Mouse (Mus musculus) gastrocnemius, adult 2 months (tissue): Measurements from ENCODE around the gene Eea1. TPM values are rescaled to one million over a fixed set of nuclear protein-coding genes. Genes with fewer than 3 reads are reported as not detected.

Experiments
- DNase-seq: peaks from one replicate; pipeline ENCODE4 v3.0.0; 2022
- H3K27ac ChIP-seq: fragments of 200-600 bp; 2 replicates; pipeline ENCODE4 v1.8.1; 2022; ENCODE audit warnings: mild to moderate bottlenecking
- H3K4me3 ChIP-seq: fragments of 200-600 bp; 2 replicates; pipeline ENCODE4 v1.8.1; 2022; ENCODE audit warnings: mild to moderate bottlenecking, moderate library complexity
- CTCF ChIP-seq: fragments of 200-600 bp; IDR thresholded peaks from 2 replicates; pipeline ENCODE4 v1.8.1; 2022; ENCODE audit warnings: antibody characterized with exemption, mild to moderate bottlenecking, moderate library complexity
- intact Hi-C: fragments of 180-260 bp; cut with DNase I; formaldehyde crosslinking; loops from one replicate; pipeline ENCODE4 v1.15.1; 2025
- total RNA-seq, 2 experiments: library from RNA; stranded (reverse); gene quantifications; 2 replicates each; pipeline ENCODE4 v1.2.3; 2021

The Eea1 gene
- total RNA-seq, 2 experiments from 2014 or later: 24.4 to 27.4 TPM

DNA sequence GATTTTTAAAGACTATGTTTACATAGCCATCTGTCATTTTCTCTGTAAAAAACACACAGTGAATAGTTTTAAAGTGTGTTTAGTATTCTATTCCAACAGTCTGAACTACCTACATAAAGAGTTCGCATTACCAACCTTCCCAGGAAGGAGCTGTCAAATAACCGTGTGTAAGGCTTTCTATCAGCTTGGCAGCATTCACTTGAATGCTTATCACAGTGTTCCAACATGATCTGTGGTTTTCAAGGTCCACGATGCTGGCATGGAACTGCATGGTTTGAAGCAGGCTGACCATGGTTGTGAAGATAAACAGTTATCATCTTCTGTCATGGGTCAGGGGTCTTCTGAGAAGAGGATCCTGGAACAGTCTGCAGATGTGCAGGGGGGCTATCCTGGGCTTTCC lies 141.8 kb downstream of the Eea1 start:
- H3K4me3 ChIP-seq: no peak overlapping the region
- no peak for DNase-seq
- no peak overlapping the region for H3K27ac ChIP-seq
- intact Hi-C loops: no loop called here
- no peak for TF ChIP-seq CTCF

DNA sequence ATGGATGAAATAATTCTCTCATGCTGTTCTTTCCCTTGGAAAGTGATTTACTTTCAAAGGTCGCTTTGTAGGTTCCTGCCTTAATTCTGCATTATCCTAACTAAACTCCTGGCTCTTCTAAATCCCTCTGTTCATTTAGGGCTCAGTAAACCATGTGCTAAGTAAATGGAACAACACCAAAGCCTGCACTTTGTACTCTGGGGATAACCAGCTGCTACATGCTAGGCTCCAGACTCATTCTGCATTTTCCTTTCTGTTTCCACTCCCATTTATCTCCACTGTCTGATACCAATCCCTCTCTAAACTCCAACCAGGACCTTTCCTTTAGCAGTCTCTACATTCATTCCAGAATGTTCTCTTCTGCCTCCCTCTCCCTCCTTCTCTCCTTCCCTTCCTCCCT lies 149.3 kb downstream of the Eea1 start:
- TF ChIP-seq CTCF: no peak
- Histone ChIP-seq H3K27ac (no peak overlapping the region), H3K4me3 (no peak overlapping the region)
- intact Hi-C loops: no loop called here
- no peak for DNase-seq

DNA sequence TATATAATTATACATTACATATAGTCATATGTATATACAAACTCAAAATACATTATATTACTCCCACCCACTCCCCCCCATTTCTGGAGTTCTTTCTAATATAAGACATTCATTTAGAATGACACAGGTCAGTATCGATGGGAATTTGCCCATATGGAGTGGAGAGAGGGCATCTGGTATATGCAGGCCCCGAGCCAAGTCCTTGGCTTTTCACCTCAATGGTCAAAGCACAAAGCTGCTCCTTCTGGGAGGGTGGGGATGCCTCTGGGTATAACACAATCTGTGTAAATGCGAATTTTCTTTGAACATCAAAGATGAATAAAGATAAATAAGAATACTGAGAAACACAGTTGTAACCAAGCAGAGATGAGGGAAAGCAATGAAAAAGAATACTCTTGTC lies 149.9 kb downstream of the Eea1 start:
- intact Hi-C loops: no loop called here
- H3K27ac ChIP-seq: no peak overlapping the region
- no peak for TF ChIP-seq CTCF
- no peak for DNase-seq
- H3K4me3 ChIP-seq: no peak overlapping the region

DNA sequence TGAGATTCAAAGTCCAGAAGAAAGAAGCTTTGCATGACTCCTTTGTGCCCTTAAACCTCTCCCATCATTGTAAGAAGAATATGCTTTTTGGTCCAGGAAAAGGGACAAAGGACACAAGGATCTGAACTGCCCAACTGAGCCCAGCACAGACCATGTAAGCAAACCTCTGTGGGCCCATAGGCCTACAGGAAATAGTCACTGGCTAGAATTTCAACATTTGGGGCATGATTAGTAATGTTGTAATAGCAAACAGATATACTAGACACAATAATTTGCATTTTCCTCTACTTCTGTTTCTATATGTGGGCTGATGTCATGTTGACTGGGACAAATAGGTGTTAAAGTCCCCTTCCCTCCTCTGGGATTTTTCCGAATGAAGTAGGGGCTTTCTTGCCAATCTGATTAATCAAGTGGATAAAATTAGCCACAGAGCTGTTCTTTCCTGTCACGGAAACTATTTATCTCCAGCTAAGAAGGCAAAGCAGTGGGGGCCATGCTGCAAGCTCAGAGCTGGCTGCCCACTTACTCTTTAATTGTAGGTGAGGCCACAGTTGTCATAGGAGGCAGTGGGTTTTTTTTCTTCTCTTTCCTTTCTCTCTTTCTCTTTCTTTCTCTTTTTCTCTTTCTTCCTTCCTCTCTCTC lies 153.6 kb downstream of the Eea1 start:
- TF ChIP-seq CTCF: no peak
- intact Hi-C loops: no loop called here
- DNase-seq: no peak
- Histone ChIP-seq H3K27ac (no peak overlapping the region), H3K4me3 (no peak overlapping the region)

DNA sequence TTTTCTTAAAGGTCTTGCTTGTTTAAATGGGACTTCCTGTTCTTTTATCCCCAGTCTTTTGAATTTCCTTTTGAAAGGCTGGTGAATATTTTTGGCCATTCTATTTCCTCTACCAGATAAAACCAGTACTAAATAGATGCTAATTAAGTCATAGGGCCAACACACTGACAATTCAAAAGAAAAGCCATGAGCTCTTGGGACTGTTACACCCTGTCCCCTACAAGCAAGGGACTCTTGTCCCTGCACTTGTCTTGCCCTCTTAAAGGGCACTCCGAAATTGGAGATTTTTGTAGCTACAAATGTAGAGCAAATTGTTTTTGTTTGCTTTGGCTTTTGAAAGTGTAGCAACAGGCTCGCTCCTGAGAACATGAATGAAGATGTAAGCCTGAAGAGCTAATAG lies 154.1 kb downstream of the Eea1 start:
- no peak for DNase-seq
- no peak for TF ChIP-seq CTCF

More for the DNA sequence above, 154.1 kb downstream of the Eea1 start:
- H3K4me3 ChIP-seq: no peak overlapping the region
- intact Hi-C loops: no loop called here
- H3K27ac ChIP-seq: no peak overlapping the region

Other genes starting within 250 kb of the Eea1 start
- gene Gm33543, start 97.7 kb upstream of the Eea1 start, total RNA-seq: 1 to 10 TPM in 1 of 2 experiments, under 1 TPM in 1; 0.66 to 1.4 TPM
- not detected for gene Gm5426, start 196.0 kb downstream of the Eea1 start, total RNA-seq